In genomic region chr7:19002848-19003498, GRCm38 (mm10) we compare ENCODE assay signal across 8 mouse cellular contexts. TPM values are rescaled to one million over a fixed set of nuclear protein-coding genes. Genes with fewer than 3 reads are reported as not detected.
A peak's percentile ranks its signal among the peaks of the same experiment; 100 is the strongest.
DNase-seq lines count a peak whose midpoint lies in the region; ATAC-seq and TF ChIP-seq lines count a peak whose summit lies in the region.

No protein-coding gene starts in this region.

- H3K27ac ChIP-seq in lung, embryonic 16.5 days (ENCODE audit: low read length): peak overlapping the region; percentile 78

- H3K9ac ChIP-seq in lung, embryonic 16.5 days (ENCODE audit: low read length): peak overlapping the region; percentile 75

- in situ Hi-C loops in Patski (cut with MboI; ENCODE audit: low pct_unique_long_range_greater_than_20kb): no loop called here

- peaks cover 9% of the 10 kb centered on the region for H3K36me3 ChIP-seq in lung, embryonic 16.5 days (ENCODE audit: control insufficient read depth, insufficient read depth, low read length)

- peaks cover 42% of the 10 kb centered on the region for H3K4me1 ChIP-seq in lung, embryonic 16.5 days (replicated peaks; ENCODE audit: control insufficient read depth, insufficient read depth, low read length)

- TF ChIP-seq CTCF in Patski (IDR thresholded peaks at IDR 0.05): no peak

- H3K9me3 ChIP-seq in lung, embryonic 16.5 days (ENCODE audit: control insufficient read depth, low read length): no peaks in the 10 kb centered on the region

- peak overlapping the region; percentile 78 for H3K4me2 ChIP-seq in lung, embryonic 16.5 days (ENCODE audit: low read depth, low read length)

- POLR2A ChIA-PET in Patski (lab: Charles Lee): interaction anchor here (0.6 to 1.6 kb wide), 5 partner anchors 12 to 93 kb away, joined by 3 to 5 read pairs (median 4); partner anchors contain the start of genes Foxa3 and Mypop

- peak overlapping the region; percentile 48 for H3K4me3 ChIP-seq in lung, embryonic 16.5 days (ENCODE audit: low read length)

- WGBS in lung, embryonic 16.5 days: 2% methylated on average over 17 of the region's 17 CpGs

- peak; percentile 74 for DNase-seq in Patski (ENCODE audit: low read depth, low spot score)
- peak; percentile 80 for DNase-seq in cerebellum, adult 8-10 months
- peak; percentile 88 for DNase-seq in forelimb bud, embryonic 11.5 days (ENCODE audit: low read depth, low spot score)
- DNase-seq in heart, postnatal 4 days: peak; percentile 74
- peak; percentile 78 to 85 for DNase-seq in layer of hippocampus, adult 8-10 months (ENCODE audit: low spot score in 2 of 2)
- DNase-seq in ovary, postnatal 36 days (ENCODE audit: low spot score): peak; percentile 54
- peak; percentile 63 to 65 for DNase-seq in thymus, postnatal 36 days

- no peaks in the 10 kb centered on the region for H3K27me3 ChIP-seq in Patski
- no peaks in the 10 kb centered on the region for H3K27me3 ChIP-seq in lung, embryonic 16.5 days (ENCODE audit: control insufficient read depth, insufficient read depth, low read depth, low read length)

- peak; percentile 79 for ATAC-seq in Patski
- ATAC-seq in lung, embryonic 16.5 days (ENCODE audit: low read depth): peak; percentile 62

- CTCF ChIA-PET in Patski (lab: Charles Lee): no interaction called here

RNA-seq across cellular contexts. Expression of gene Irf2bp1, which starts 0.9 kb away (rescaled TPM):
- 31.5 TPM for polyA plus RNA-seq in Patski (2021)
- 10 to 100 TPM; 27.3 to 32.3 TPM for total RNA-seq in heart, postnatal 4 days (2021)
- total RNA-seq in layer of hippocampus, adult 8-10 months (2022): 10 to 100 TPM; 47.6 to 49.2 (median 47.9) TPM
- 16.0 and 16.5 TPM in 2 replicates for polyA plus RNA-seq in lung, embryonic 16.5 days (2015; fragmentation: Nextera tagmentation; extraction: Ambion mirVana)

RNA-seq across cellular contexts. Expression of gene Mypop, which starts 11.9 kb away (rescaled TPM):
- 15.3 TPM for polyA plus RNA-seq in Patski (2021)
- total RNA-seq in heart, postnatal 4 days (2021): 1 to 10 TPM; 1.4 to 1.5 TPM
- total RNA-seq in layer of hippocampus, adult 8-10 months (2022): 10 to 100 TPM; 42.4 to 49.6 (median 45.8) TPM
- polyA plus RNA-seq in lung, embryonic 16.5 days (2015; fragmentation: Nextera tagmentation; extraction: Ambion mirVana): 2.1 and 2.8 TPM in 2 replicates

RNA-seq across cellular contexts. Expression of gene Nanos2, which starts 15.8 kb away (rescaled TPM):
- polyA plus RNA-seq in Patski (2021): not detected
- under 1 TPM in 1 of 2 experiments, not detected in 1; 0.23 TPM for total RNA-seq in heart, postnatal 4 days (2021)
- 1 to 10 TPM in 1 of 4 experiments, under 1 TPM in 2, not detected in 1; 0.60 to 1.5 (median 0.91) TPM for total RNA-seq in layer of hippocampus, adult 8-10 months (2022)
- not detected in 2 replicates for polyA plus RNA-seq in lung, embryonic 16.5 days (2015; fragmentation: Nextera tagmentation; extraction: Ambion mirVana)

RNA-seq across cellular contexts. Expression of gene Foxa3, which starts 20.4 kb away (rescaled TPM):
- 0.09 TPM for polyA plus RNA-seq in Patski (2021)
- not detected for total RNA-seq in heart, postnatal 4 days (2021)
- not detected for total RNA-seq in layer of hippocampus, adult 8-10 months (2022)
- polyA plus RNA-seq in lung, embryonic 16.5 days (2015; fragmentation: Nextera tagmentation; extraction: Ambion mirVana): 2.3 TPM in 2 replicates

RNA-seq across cellular contexts. Expression of gene Sympk, which starts 21.2 kb away (rescaled TPM):
- 104 TPM for polyA plus RNA-seq in Patski (2021)
- total RNA-seq in heart, postnatal 4 days (2021): 10 to 100 TPM; 57.3 to 62.5 TPM
- 100 to 1,000 TPM; 100 to 113 (median 109) TPM for total RNA-seq in layer of hippocampus, adult 8-10 months (2022)
- polyA plus RNA-seq in lung, embryonic 16.5 days (2015; fragmentation: Nextera tagmentation; extraction: Ambion mirVana): 27.4 and 27.5 TPM in 2 replicates

Comparison
In these comparisons a context has a peak if more than half of its experiments do, and no peak if none do; other contexts are left out.
1. Peak in every context shown above with its lines: DNase-seq, ATAC-seq, H3K4me3 ChIP-seq and H3K27ac ChIP-seq.
2. RNA of gene Mypop, which starts 11.9 kb away (total RNA-seq): 42.4 to 49.6 TPM in layer of hippocampus, adult 8-10 months; 1.4 to 1.5 TPM in heart, postnatal 4 days; every median in the first group is over 10 times any median in the second.